Mouse (Mus musculus) MEL (cell line): ENCODE data around the gene Haus7. TPM values are rescaled to one million over a fixed set of nuclear protein-coding genes. Genes with fewer than 3 reads are reported as not detected.
"Not testable (repeated sequence)": the region's sequence is repeated elsewhere in the genome, so short reads cannot be mapped to it uniquely, and the experiment has no call there.

Experiments
- DNase-seq: peaks from one replicate; pipeline ENCODE4 v3.0.0; 2011; ENCODE audit warnings: low read depth, low spot score
- H3K27ac ChIP-seq: 2 replicates; pipeline ENCODE4 v1.5.1; 2012; ENCODE audit warnings: low read depth, mild to moderate bottlenecking, control low read depth, low read length, moderate library complexity; ENCODE audit not compliant: control insufficient read depth
- H3K27me3 ChIP-seq, 2 experiments: fragments of 150-350 bp in 1 of 2; sonication (generic) in 1 of 2; 2 replicates each; pipeline ENCODE4 v1.6.1; 2012; ENCODE audit warnings: low read length in 2 of 2, mild to moderate bottlenecking in 2 of 2, improper control_type of control experiment in 1 of 2, moderate library complexity in 1 of 2; ENCODE audit not compliant: insufficient read depth in 2 of 2, control insufficient read depth in 1 of 2
- H3K36me3 ChIP-seq, 2 experiments: 2 replicates each; pipeline ENCODE4 v1.6.1; 2012 to 2014; ENCODE audit warnings: low read length in 2 of 2, improper control_type of control experiment in 1 of 2, inconsistent platforms in 1 of 2, mild to moderate bottlenecking in 1 of 2; ENCODE audit not compliant: insufficient read depth in 2 of 2, control insufficient read depth in 1 of 2
- H3K4me1 ChIP-seq, 2 experiments: fragments of 150-350 bp in 1 of 2; sonication (generic) in 1 of 2; 2 replicates each; pipeline ENCODE4 v1.6.1; 2012; ENCODE audit warnings: low read length in 2 of 2, improper control_type of control experiment in 1 of 2, mild to moderate bottlenecking in 1 of 2; ENCODE audit not compliant: insufficient read depth in 2 of 2, control insufficient read depth in 1 of 2
- H3K4me3 ChIP-seq, 2 experiments: fragments of 150-350 bp in 1 of 2; sonication (generic) in 1 of 2; 2 replicates each; pipeline ENCODE4 v1.5.1; 2012; ENCODE audit warnings: low read depth in 2 of 2, low read length in 2 of 2, mild to moderate bottlenecking in 2 of 2, moderate library complexity in 2 of 2, control low read depth in 1 of 2, improper control_type of control experiment in 1 of 2; ENCODE audit not compliant: control insufficient read depth in 1 of 2, insufficient read depth in 1 of 2
- H3K79me2 ChIP-seq: 2 replicates; pipeline ENCODE4 v1.6.1; 2012; ENCODE audit warnings: mild to moderate bottlenecking, low read length, moderate library complexity; ENCODE audit not compliant: control insufficient read depth, poor library complexity, insufficient read depth
- H3K9ac ChIP-seq: 2 replicates; pipeline ENCODE4 v1.6.1; 2012; ENCODE audit warnings: low read depth, mild to moderate bottlenecking, control low read depth, low read length, moderate library complexity; ENCODE audit not compliant: control insufficient read depth, poor library complexity, severe bottlenecking
- H3K9me3 ChIP-seq: fragments of 150-350 bp; sonication (generic); replicated peaks from 2 replicates; pipeline ENCODE4 v1.6.1; 2012; ENCODE audit warnings: mild to moderate bottlenecking, low read length, improper control_type of control experiment, moderate library complexity; ENCODE audit not compliant: insufficient read depth
- CHD1 ChIP-seq: IDR thresholded peaks from 2 replicates; pipeline ENCODE4 v1.6.1; 2012; ENCODE audit warnings: low read depth, mild to moderate bottlenecking, inconsistent platforms, low read length, improper control_type of control experiment
- CHD2 ChIP-seq: IDR thresholded peaks from 2 replicates; pipeline ENCODE4 v1.6.1; 2011; ENCODE audit warnings: low read length, improper control_type of control experiment
- CTCF ChIP-seq, 3 experiments: IDR thresholded peaks in 2 of 3; conservative IDR thresholded peaks in 1 of 3; 2 replicates each; pipeline ENCODE4 v1.5.1; 2011 to 2012; ENCODE audit warnings: low read length in 3 of 3, low read depth in 2 of 3, mild to moderate bottlenecking in 2 of 3, improper control_type of control experiment in 1 of 3, inconsistent platforms in 1 of 3, mixed read lengths in 1 of 3, moderate library complexity in 1 of 3; ENCODE audit not compliant: control insufficient read depth in 1 of 3, insufficient read depth in 1 of 3, poor library complexity in 1 of 3, severe bottlenecking in 1 of 3
- EP300 ChIP-seq, 2 experiments: IDR thresholded peaks; 2 replicates each; pipeline ENCODE4 v1.6.1; 2011; ENCODE audit warnings: improper control_type of control experiment in 2 of 2, low read length in 2 of 2, low read depth in 1 of 2, mild to moderate bottlenecking in 1 of 2
- GABPA ChIP-seq: IDR thresholded peaks from 2 replicates; pipeline ENCODE4 v1.6.1; 2012; ENCODE audit warnings: low read depth, mild to moderate bottlenecking, inconsistent platforms, low read length, improper control_type of control experiment, moderate library complexity
- HCFC1 ChIP-seq: IDR thresholded peaks from 2 replicates; pipeline ENCODE4 v1.6.1; 2012; ENCODE audit warnings: low read depth, mild to moderate bottlenecking, inconsistent platforms, low read length, improper control_type of control experiment, moderate library complexity
- MAZ ChIP-seq: IDR thresholded peaks from 2 replicates; pipeline ENCODE4 v1.6.1; 2012; ENCODE audit warnings: low read depth, mild to moderate bottlenecking, inconsistent platforms, low read length, improper control_type of control experiment
- MEF2A ChIP-seq: IDR thresholded peaks from 2 replicates; pipeline ENCODE4 v1.6.1; 2014; ENCODE audit warnings: low read depth, mild to moderate bottlenecking, inconsistent platforms, low read length, improper control_type of control experiment; ENCODE audit not compliant: poor library complexity, insufficient replicate concordance, severe bottlenecking; ENCODE audit errors: extremely low read depth
- MXI1 ChIP-seq: IDR thresholded peaks from 2 replicates; pipeline ENCODE4 v1.6.1; 2011; ENCODE audit warnings: mild to moderate bottlenecking, low read depth, low read length, improper control_type of control experiment
- NRF1 ChIP-seq: IDR thresholded peaks from 2 replicates; pipeline ENCODE4 v1.6.1; 2014; ENCODE audit warnings: low read depth, mild to moderate bottlenecking, inconsistent platforms, low read length, improper control_type of control experiment, moderate library complexity; ENCODE audit not compliant: poor library complexity, insufficient read depth, severe bottlenecking
- POLR2AphosphoS2 ChIP-seq: IDR thresholded peaks from 2 replicates; pipeline ENCODE4 v1.6.1; 2011; ENCODE audit warnings: low read length, improper control_type of control experiment
- RAD21 ChIP-seq: IDR thresholded peaks from 2 replicates; pipeline ENCODE4 v1.6.1; 2011; ENCODE audit warnings: mild to moderate bottlenecking, low read depth, low read length, improper control_type of control experiment
- RCOR1 ChIP-seq: IDR thresholded peaks from 2 replicates; pipeline ENCODE4 v1.6.1; 2012; ENCODE audit warnings: low read depth, mild to moderate bottlenecking, inconsistent platforms, low read length, improper control_type of control experiment
- SIN3A ChIP-seq: IDR thresholded peaks from 2 replicates; pipeline ENCODE4 v1.6.1; 2012; ENCODE audit warnings: low read length, improper control_type of control experiment, inconsistent platforms
- SMC3 ChIP-seq: IDR thresholded peaks from 2 replicates; pipeline ENCODE4 v1.6.1; 2011; ENCODE audit warnings: low read depth, low read length, improper control_type of control experiment
- TBP ChIP-seq: IDR thresholded peaks from 2 replicates; pipeline ENCODE4 v1.8.0; 2011; ENCODE audit warnings: low read depth, low read length, improper control_type of control experiment
- TCF12 ChIP-seq: IDR thresholded peaks from 2 replicates; pipeline ENCODE4 v1.6.1; 2014; ENCODE audit warnings: low read depth, mild to moderate bottlenecking, inconsistent platforms, low read length, improper control_type of control experiment, moderate library complexity
- UBTF ChIP-seq: IDR thresholded peaks from 2 replicates; pipeline ENCODE4 v1.6.1; 2012; ENCODE audit warnings: low read depth, mild to moderate bottlenecking, inconsistent platforms, low read length, improper control_type of control experiment, moderate library complexity, borderline replicate concordance; ENCODE audit not compliant: insufficient read depth
- USF2 ChIP-seq, 2 experiments: IDR thresholded peaks; 2 replicates each; pipeline ENCODE4 v1.6.1; 2011 to 2012; ENCODE audit warnings: improper control_type of control experiment in 2 of 2, low read length in 2 of 2, borderline replicate concordance in 1 of 2, inconsistent platforms in 1 of 2, low read depth in 1 of 2, mild to moderate bottlenecking in 1 of 2; ENCODE audit not compliant: insufficient read depth in 1 of 2
- ZC3H11A ChIP-seq: IDR thresholded peaks from 2 replicates; pipeline ENCODE4 v1.6.1; 2012; ENCODE audit warnings: low read depth, mild to moderate bottlenecking, inconsistent platforms, low read length, improper control_type of control experiment
- ZKSCAN1 ChIP-seq: IDR thresholded peaks from 2 replicates; pipeline ENCODE4 v1.6.1; 2012; ENCODE audit warnings: low read depth, mild to moderate bottlenecking, inconsistent platforms, low read length, improper control_type of control experiment, moderate library complexity
- ZNF384 ChIP-seq: IDR thresholded peaks from 2 replicates; pipeline ENCODE4 v1.6.1; 2012; ENCODE audit warnings: low read depth, mild to moderate bottlenecking, inconsistent platforms, low read length, improper control_type of control experiment
- polyA plus RNA-seq, 2 experiments: library from polyadenylated mRNA; stranded (reverse) in 1 of 2; unstranded in 1 of 2; fragments of >175 nt in 1 of 2; fragments of >200 nt in 1 of 2; gene quantifications; 2 replicates each; pipeline versions ENCODE4 v1.2.1 to v1.2.4; 2012; ENCODE audit warnings: low replicate concordance in 2 of 2, low read depth in 1 of 2; ENCODE audit not compliant: insufficient read length in 2 of 2, insufficient read depth in 1 of 2, missing spikeins in 1 of 2
- total RNA-seq: library from RNA; depleted of rRNA; stranded (reverse); fragments of 300-350 nt; gene quantifications from 2 replicates; pipeline ENCODE4 v1.2.3, GENCODE M21; 2012

The Haus7 gene
- total and polyA plus RNA-seq, 3 experiments = 24.0 to 27.9 TPM; not detected in 1

DNA sequence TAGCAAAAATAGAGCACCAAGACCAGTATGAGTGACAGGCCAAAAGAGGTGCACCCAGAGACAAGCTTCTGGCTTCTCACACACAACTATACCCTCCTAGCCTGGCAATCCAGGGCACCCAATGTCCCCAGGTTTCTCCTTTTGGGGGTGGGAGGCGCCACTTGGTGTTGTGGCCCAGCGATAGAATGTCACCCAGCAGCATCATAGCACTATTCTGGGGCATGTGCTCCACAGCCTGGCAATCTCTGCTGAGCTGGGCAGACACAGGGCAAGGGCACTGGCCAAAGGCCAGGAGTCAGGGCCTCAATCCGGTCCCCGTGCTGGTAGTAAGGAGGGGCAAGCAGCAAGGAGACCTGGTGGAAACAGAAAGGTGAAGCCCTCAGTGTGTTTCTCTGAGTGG is 37.9 kb upstream of the Haus7 start:
- no peak overlapping the region for H3K27ac ChIP-seq
- H3K4me3 ChIP-seq = no peak overlapping the region
- no peaks in the 10 kb centered on the region for H3K79me2 ChIP-seq
- H3K4me1 ChIP-seq = no peaks in the 10 kb centered on the region
- no peaks in the 10 kb centered on the region for H3K9me3 ChIP-seq
- no peaks in the 10 kb centered on the region for H3K36me3 ChIP-seq
- TF ChIP-seq SIN3A = no peak
- no peak for TF ChIP-seq MAZ
- TF ChIP-seq POLR2AphosphoS2 = no peak
- no peak for TF ChIP-seq MXI1
- no peak for TF ChIP-seq RCOR1
- no peak for TF ChIP-seq TCF12
- TF ChIP-seq GABPA = no peak
- no peak for TF ChIP-seq UBTF
- no peak for TF ChIP-seq CHD2
- no peak for TF ChIP-seq TBP
- TF ChIP-seq USF2 (IDR thresholded peaks at IDR 0.05; ENCODE audit: borderline replicate concordance in 1 of 2, insufficient read depth in 1 of 2, low read depth in 1 of 2, low read length in 2 of 2) = no peak
- no peak for TF ChIP-seq EP300 (IDR thresholded peaks at IDR 0.05; ENCODE audit: low read depth in 1 of 2, low read length in 2 of 2)
- no peak for TF ChIP-seq HCFC1
- TF ChIP-seq CHD1 = no peak
- no peak for TF ChIP-seq MEF2A
- no peak for TF ChIP-seq ZKSCAN1
- TF ChIP-seq NRF1 = no peak
- no peak for DNase-seq
- H3K27me3 ChIP-seq = no peaks in the 10 kb centered on the region
- H3K9ac ChIP-seq = no peak overlapping the region

DNA sequence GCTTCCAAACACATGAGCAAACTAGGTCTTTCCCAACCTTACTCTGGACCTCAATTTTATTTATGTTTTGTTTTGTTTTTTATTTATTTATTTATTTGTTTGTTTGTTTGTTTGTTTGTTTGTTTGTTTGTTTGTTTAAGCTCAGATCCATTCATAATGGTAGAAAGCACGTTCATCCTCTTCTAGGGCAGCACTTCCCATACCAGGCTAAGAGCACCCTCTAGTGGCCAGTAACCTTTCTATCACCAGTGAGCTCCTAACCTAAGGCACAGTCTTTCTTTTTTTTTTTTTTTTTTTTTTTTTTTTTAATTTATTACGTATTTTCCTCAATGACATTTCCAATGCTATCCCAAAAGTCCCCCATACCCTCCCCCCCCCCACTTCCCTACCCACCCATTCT is 34.7 kb upstream of the Haus7 start:
- TF ChIP-seq SMC3 = peak; percentile 63
- TF ChIP-seq ZNF384 = peak; percentile 89
- peak; percentile 66 for TF ChIP-seq RAD21
- peak; percentile 50 for TF ChIP-seq ZC3H11A
- TF ChIP-seq CTCF (IDR thresholded peaks at IDR 0.05 in 2 of 3, conservative IDR thresholded peaks at IDR 0.05 in 1 of 3; ENCODE audit: control insufficient read depth in 1 of 3, insufficient read depth in 1 of 3, low read depth in 2 of 3, low read length in 3 of 3, poor library complexity in 1 of 3, severe bottlenecking in 1 of 3) = peak; percentile 28 to 63 (median 58); a peak in 5 of 6 replicates
- H3K4me3 ChIP-seq, H3K27me3 ChIP-seq, H3K36me3 ChIP-seq, H3K79me2 ChIP-seq, H3K27ac ChIP-seq, H3K9me3 ChIP-seq, H3K9ac ChIP-seq, H3K4me1 ChIP-seq: not testable (repeated sequence)
- DNase-seq = peak; percentile 70
